Mouse (Mus musculus): ENCODE data around the gene Dock9.

Dock9 gene

GRCm38 (mm10) chr14:121797457-121798410, at the start of gene Dock9:
Gene Dock9, minus strand, starts transcription at chr14:121797837.
- DNase-seq (ENCODE audit: low read depth, low spot score) = peak; percentile 86

GRCm38 (mm10) chr14:121844486-121844885, 46.8 kb upstream of the Dock9 start:
- no peak for DNase-seq (ENCODE audit: low read depth, low spot score)

DNA sequence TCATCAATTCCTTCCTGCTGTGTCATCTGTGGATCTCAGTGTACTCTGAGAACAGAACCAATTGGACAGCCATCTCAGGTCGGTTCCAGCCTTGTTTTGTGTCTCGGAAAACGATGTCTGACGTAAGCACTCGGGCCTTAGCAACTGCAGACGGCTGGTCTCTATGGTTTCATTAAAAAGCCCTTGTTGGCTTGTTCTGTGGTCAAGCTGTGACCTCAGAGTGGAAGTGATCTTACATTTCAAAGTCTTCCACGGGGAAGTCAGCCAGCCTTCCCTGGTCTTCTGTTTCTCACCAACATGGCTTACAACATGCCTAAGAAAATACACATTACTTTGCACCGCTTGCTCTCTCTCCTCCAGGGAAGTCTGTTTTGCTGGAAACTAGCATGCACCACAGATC, 42.6 kb upstream of the Dock9 start:
- DNase-seq (ENCODE audit: low read depth, low spot score) = no peak

GRCm38 (mm10) chr14:121838161-121838560, 40.5 kb upstream of the Dock9 start:
- DNase-seq (ENCODE audit: low read depth, low spot score) = no peak

DNA sequence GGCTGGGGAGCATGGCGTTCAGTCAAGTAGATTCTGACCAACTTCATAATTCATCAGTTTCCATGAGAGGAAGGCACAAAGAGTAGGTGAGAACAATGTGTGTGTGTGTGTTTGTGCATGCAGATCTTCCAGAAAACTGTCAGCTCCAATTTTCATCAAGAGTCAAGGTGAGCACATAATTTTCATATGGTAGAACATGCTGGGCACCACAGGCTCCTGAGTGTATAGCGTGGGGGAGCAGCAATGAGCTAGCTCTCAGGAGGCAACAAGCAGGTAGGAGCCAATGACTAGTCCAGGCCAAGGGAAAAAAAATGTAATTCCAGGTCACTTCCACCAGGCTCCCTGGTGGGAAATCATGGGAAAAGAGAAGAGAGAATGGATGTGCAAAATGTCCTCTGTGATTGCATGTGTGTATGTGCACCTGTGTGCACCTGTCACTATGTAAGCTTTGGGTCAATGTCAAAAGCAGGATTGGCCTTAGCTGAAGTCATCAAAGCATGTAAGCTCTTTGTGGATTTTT, 35.4 kb upstream of the Dock9 start:
- no peak for DNase-seq (ENCODE audit: low read depth, low spot score)

GRCm38 (mm10) chr14:121829816-121830442, 32.3 kb upstream of the Dock9 start:
- DNase-seq (ENCODE audit: low read depth, low spot score) = no peak

DNA sequence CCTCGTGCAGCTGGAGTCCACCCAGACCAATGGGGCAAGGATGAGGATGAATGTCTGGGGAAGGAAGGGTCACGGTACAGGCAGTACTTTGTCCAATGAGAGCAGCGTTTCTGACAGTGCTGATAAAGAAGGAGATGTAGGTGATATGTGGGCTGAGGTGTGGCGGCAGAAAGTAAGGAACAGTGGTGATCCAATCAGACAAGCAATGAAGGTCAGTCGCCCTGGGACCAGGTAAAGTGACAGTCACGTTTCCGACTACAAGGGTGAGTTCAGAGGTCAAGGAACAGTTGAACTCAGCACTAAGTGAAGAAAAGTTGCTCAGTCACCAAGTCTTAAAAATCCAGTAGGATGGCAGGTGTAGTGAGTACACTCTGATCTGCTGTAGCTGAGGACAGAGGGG, 29.5 kb upstream of the Dock9 start:
- no peak for DNase-seq (ENCODE audit: low read depth, low spot score)

DNA sequence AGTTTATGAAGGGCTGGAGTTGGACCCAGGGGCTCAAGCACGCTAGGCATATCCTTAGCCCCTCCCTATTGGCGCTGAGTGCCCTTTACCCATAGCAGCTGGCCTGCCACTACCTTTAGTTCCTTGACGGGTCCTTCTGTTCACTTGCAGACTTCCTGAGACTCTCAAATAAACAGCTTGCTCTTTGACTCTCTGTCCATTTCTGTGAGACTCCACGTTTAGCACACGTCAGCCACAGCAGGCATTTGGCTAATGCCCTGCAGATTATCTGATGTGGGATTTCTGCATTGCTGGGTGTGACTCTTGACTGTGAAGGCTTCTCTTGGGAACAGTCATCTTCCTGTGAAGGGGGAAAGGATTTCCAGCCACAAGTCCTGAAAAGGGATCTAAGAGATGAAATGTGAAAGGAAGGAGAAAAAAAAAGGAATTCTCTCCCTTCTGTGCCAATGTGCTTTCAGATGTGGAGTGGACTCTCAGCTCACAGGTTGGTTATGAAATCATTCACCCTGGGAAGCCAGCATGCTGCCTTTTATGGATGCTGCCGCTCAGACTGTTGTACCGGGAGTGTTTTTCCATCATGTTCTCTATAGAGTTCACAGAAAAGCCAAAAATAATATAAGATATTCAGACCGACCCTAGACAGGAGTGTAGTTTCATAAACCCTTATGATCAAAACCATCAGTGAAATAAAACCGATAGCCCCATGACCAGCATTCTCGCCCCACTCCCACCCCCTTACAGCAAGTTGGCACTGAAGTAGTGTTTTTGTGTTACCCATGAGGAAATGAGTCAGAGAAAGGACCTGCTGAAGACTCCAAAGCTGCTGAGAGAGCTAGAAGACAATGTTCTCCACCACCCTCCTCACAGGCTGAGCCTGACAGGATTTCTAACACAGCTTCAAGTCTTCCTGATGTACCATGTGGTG, 28.1 kb upstream of the Dock9 start:
- no peak for DNase-seq (ENCODE audit: low read depth, low spot score)

DNA sequence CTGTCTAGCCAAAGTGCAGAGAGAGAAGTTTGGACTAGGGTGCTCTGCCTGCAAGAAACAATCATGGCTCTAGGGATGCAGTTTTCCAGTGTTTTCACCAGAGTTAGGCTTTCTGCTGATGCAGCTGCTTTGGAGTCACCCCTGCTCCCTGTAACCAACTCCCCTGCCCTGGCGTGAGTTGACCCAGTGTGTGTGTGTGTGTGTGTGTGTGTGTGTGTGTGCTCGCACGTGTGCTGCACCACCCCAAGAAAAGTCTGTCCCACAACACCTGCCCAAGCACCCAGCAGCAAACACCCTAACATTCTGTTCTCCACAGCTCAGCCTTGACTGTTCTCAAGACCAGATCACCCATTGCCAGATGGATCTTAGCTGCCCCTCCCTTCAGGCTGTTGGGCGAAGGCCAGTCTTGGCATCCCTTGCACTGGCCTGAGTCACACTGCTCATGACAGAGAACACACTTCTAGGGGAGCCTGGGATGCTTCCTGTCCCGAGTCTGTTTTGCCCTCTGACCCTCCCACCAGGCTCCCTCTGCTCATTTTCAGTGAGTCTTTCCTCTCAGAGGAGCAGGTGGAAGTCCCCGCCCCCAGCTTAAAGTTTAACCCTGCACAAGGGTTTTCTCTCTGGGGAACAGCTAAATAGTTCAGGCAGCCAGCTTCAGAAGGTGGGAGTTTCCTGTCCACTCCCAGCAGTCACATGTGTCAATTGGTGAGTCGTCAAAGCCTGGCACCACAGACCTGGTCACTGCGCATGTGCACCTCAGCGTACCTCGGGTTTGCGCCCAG, 26.9 kb upstream of the Dock9 start:
- DNase-seq (ENCODE audit: low read depth, low spot score) = no peak

GRCm38 (mm10) chr14:121822997-121823396, 25.4 kb upstream of the Dock9 start:
- DNase-seq (ENCODE audit: low read depth, low spot score) = no peak

DNA sequence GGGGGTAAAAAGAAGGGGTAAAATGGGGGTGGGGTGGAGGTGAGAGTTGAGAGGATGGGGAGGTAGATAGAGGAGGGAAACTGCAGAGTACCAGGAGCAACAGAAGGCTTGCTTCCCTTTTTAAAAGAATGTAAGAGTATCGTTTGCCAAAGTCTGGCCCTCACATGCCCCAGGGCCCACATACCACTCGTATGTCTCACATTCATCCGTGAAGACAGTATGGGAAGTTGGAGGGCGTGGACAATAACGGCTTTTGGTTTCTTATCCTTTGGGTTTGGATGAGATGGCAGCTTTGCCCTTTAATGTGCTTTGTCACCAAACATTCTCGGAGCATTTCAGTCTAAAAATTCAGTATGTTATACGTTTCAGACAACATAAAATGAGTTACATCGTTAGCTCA, 24.9 kb upstream of the Dock9 start:
- no peak for DNase-seq (ENCODE audit: low read depth, low spot score)

GRCm38 (mm10) chr14:121806791-121807190, 9.2 kb upstream of the Dock9 start:
- DNase-seq (ENCODE audit: low read depth, low spot score) = no peak

GRCm38 (mm10) chr14:121806316-121806715, 8.7 kb upstream of the Dock9 start:
- no peak for DNase-seq (ENCODE audit: low read depth, low spot score)

DNA sequence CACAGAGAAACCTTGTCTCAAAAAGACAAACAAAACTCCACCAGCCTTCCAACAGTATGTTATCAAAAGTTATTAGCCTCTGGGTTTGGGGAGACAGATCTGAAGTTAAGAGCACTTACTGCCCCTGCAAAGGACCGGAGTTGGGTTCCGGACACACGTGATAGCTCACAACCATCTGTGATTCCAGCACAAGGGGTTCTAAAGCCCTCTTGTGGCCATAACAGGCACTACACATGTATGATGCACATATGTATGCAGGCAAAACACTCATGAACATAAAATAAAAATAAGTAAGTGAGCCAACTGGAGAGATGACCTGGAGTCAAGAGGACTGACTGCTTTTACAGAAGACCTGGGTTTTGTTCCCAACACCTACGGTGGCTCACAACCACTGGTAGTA, 6.8 kb upstream of the Dock9 start:
- peak; percentile 38 for DNase-seq (ENCODE audit: low read depth, low spot score)

DNA sequence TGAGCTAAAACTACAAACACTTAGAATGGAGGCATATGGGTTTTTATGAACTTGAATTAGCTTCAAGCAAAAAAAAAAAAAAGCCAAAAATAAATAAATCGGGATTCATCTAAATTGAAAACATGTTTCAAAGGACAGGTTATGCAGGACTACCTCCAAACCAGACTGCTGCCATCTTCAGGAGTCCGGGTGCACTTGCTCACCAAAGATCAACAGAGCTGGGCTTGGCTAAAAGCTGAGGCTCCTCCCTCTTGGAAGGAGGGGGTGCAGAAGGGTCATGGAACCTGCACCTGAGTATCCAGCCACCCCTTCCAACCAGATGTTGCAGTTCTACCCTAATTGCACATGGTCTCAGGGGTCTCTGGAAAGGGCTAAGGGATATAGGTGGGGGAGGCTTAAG, 3.3 kb upstream of the Dock9 start:
- DNase-seq (ENCODE audit: low read depth, low spot score) = no peak

DNA sequence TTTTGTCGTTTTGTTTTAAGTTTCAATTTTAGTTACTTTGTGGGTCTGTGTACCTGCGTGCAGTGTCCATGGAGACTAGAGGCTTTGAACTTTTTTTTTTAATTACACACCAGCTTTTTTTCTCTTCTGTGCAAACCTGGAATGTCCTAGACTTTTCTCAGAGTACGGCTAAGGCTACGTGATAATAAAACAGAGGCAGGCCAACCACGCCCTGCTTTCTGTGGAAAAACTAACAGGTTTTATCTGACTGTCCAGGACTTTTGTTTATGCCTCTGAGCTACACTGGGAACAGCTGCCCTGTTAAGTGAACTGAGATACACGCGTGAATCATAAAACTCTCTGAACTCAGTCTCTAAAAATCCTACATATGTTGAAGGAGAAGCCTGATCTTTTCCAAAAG, 1.5 kb upstream of the Dock9 start:
- DNase-seq (ENCODE audit: low read depth, low spot score) = no peak

GRCm38 (mm10) chr14:121798411-121798799, 768 bp upstream of the Dock9 start:
- peak; percentile 94 for DNase-seq (ENCODE audit: low read depth, low spot score)

DNA sequence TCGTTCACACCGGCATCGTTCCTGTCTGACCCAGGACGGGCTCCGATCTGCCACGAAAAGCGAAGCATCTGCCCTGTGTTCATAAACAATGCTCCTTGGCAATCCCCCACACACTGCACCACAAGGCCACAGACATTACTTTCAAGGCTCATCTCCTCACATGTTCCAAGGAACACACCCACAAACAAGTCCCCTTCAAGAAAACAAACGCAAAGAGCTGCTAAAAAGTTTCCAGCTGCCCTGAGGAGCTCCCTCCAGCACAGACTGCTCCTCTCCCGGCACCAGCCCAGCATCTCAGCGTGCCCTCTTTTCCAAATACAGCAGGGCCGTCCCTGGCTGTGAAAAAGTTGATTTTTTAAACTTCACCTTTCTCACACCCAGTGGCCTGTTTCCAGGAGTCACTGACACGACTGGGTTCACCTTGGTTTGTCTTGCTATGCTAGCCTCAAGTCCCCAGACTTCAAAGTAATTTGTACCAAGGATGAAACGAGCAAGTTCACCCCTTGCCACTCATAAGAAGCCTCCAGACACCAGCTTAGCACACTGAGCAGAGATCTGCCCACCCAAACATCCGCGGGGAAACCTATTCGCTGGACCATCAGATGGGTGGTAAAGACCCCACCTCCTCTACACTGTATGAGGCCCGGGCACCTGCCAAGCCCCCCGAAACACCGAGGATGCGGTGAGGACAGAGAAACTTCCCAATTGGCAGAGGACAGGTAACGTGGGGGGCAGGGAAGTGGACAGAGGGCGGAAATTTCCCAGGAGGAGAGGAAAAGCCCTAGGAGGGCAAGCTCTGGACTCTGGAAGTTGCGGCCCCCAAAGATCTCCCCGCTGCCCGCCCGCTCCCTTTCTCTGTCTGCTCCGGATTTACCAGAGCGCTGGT, 823 bp downstream of the Dock9 start:
- no peak for DNase-seq (ENCODE audit: low read depth, low spot score)

DNA sequence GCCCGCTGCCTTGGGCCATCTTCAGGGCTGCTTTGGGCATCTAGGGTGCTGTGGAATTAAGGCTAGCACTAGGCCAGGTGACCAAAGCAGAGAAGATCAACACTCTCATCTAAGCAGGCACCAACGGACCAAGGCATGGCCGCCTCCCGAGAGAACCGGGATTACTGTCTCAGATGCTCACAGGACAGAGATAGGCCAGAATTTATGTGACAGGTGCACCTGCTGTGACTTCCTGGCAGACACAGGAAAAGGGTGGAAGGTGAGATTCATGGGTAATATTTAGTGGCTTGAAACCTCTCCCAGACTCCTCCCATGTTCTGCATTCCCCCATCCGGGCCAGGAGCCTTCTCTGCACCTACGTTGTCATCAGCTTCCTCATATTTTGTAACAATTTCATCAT, 2.1 kb downstream of the Dock9 start:
- DNase-seq (ENCODE audit: low read depth, low spot score) = no peak

GRCm38 (mm10) chr14:121793639-121794038, 4.0 kb downstream of the Dock9 start:
- no peak for DNase-seq (ENCODE audit: low read depth, low spot score)
